Mouse (Mus musculus): ENCODE measurements at regions not wholly inside any gene's neighbourhood (a gene's known extent, or its start where the extent isn't known, plus 50 kb on each side); places are given as distances from the start of the nearest gene placed in this dataset.
A peak's percentile ranks its signal among the peaks of the same experiment; 100 is the strongest.

DNA sequence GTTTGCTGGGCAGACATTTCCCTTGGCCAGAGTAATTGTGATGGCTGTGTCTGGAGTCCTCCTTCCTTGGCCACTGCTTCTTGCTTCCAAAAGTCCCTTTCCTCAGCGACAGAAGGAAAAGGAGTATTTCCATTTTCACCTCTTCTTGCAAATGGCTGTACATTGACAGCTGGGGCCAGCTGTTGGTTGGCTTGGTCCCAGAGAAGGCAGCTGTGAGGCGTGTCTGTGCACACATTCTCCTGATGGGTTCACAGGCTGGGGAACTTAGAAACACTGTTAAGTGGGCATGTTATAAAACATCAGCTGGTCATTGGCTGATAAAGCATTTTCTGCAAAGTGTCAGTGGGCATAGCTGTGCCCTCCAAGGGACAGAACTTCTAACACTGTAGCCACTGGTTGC, 290.4 kb upstream of the Trpc7 start:
- peak in 1 of 2 experiments; percentile 57 for DNase-seq (ENCODE audit: low spot score in 2 of 2)

DNA sequence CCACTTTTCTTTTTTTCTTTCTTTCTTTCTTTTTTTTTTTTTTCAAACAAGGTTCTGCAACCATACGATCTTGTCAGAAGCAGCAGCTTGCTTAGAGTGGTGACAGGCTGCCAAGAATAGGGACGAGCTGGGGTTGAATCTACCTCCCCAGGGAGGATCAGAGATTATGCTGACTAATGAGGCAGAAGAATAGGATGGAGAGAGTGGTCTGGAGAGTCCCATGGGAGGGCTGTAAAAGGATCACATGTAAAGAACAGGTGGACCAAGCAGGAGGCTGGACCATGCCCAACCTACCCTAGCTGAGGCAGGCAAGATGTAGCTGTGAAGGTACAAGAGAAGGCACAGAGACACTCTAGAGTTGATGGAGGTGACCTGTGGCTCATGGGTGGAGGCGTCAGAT, 274.4 kb upstream of the Trpc7 start:
- DNase-seq (ENCODE audit: low spot score in 2 of 2): no peak

GRCm38 (mm10) chr13:57169621-57170020, 273.8 kb upstream of the Trpc7 start:
- DNase-seq (ENCODE audit: low spot score in 2 of 2): no peak

DNA sequence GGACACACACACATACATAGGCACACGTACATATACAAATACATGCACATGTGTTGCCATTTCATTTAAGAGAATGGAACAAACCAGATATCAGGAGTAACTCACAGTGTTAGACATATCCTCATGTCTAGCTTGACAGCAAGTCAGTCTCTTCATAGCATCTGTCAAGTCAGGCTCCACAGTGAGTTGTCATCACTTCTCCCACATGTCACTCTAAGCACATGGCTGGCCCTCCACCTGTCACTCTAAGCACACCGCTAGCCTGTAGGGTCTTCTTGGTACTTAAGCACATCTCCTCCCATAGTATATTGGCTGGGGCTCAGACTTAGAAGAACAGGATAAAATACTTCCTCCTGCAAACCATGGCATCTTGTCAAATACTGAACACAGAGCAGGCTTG, 269.6 kb upstream of the Trpc7 start:
- no peak for DNase-seq (ENCODE audit: low spot score in 2 of 2)

DNA sequence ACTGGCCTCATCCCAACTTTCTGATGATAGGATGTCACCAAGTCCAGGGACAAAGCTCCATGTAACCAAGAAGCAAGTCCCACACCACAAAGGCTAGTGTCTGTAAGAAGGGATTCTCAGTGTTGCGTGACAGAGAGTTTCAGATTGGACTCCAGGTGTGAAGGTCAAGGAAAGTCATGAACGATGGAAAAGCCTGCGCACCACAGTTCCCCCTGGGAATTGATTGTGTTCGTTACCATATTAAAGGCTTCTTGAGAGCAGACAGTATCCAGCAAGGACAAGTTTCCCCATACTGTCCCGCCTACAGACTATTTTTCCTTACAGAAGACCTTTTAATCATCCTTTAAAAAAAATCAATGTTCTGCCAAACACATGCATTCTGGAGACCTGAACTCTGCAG, 257.0 kb upstream of the Trpc7 start:
- no peak for DNase-seq (ENCODE audit: low spot score in 2 of 2)

- no peak for DNase-seq (ENCODE audit: low spot score in 2 of 2)
Measured at GRCm38 (mm10) chr13:57147623-57148022, 251.8 kb upstream of the Trpc7 start.

GRCm38 (mm10) chr13:57146708-57147107, 250.9 kb upstream of the Trpc7 start:
- DNase-seq (ENCODE audit: low spot score in 2 of 2): no peak

DNA sequence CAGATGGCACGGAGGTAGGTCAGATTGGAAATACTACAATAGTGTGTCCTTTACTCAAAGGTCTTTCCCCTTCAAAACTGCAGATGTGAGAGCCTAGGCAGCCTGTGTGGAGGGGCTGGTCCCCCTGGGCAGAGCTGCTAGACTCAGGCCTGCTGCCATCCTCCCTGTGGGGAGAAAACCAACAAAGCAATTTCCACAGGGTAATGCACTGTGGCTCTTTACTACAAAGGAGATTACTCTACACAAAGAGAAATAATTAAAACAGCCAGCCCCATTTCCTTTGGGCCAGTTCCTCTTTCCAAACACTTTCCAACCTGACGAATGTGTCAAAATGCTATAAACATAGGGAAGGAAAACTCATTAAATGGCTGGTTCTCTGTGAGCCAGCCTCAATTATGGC, 250.0 kb upstream of the Trpc7 start:
- no peak for DNase-seq (ENCODE audit: low spot score in 2 of 2)

DNA sequence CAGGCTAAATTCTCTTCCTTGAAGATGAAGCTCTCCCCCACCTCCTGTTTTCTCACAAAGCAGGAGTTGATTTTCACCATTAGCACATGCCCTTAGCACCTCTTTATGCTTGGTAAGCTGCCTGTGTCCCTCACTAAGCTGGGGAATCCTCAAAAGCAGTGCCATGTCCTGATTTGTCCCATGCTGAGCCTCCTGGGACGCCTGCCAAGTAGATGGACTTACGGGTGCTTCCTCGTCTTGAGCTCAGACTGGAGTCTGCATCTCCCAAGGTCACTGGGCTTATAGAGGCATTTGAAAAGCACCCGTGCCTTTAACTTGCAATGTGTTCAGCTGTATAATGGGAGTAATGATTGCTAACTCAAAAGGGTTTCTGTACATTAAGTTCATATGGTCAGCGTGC, 247.1 kb upstream of the Trpc7 start:
- no peak for DNase-seq (ENCODE audit: low spot score in 2 of 2)

- no peak for DNase-seq (ENCODE audit: low spot score in 2 of 2)
Measured at GRCm38 (mm10) chr13:57142441-57142840, 246.6 kb upstream of the Trpc7 start.

GRCm38 (mm10) chr13:57115936-57116335, 220.1 kb upstream of the Trpc7 start:
- DNase-seq (ENCODE audit: low spot score in 2 of 2): no peak

DNA sequence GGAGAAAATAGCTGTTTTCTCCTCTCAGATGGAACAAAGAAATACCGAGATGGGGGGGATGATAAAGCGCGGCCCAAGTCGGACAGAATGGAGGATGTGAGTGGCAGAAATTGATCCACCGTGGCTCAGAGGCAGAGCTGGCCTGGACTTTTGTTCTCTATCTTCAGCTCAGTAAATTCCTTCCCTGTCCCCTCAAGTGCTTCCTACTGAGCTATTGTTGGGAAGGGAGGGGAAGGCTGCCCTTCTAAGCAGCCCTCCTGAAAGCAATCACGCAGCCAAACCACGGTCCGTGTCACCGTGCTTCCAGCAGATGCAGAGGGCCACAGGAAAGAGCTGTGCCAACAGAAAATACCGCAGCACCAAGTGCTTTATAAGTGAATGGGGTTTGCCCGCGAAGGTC, 212.2 kb upstream of the Trpc7 start:
- no peak for DNase-seq (ENCODE audit: low spot score in 2 of 2)

GRCm38 (mm10) chr13:57099601-57100000, 203.8 kb upstream of the Trpc7 start:
- no peak for DNase-seq (ENCODE audit: low spot score in 2 of 2)

- peak in 1 of 2 experiments; percentile 51 for DNase-seq (ENCODE audit: low spot score in 2 of 2)
Measured at GRCm38 (mm10) chr13:57091886-57092285, 196.1 kb upstream of the Trpc7 start.

DNA sequence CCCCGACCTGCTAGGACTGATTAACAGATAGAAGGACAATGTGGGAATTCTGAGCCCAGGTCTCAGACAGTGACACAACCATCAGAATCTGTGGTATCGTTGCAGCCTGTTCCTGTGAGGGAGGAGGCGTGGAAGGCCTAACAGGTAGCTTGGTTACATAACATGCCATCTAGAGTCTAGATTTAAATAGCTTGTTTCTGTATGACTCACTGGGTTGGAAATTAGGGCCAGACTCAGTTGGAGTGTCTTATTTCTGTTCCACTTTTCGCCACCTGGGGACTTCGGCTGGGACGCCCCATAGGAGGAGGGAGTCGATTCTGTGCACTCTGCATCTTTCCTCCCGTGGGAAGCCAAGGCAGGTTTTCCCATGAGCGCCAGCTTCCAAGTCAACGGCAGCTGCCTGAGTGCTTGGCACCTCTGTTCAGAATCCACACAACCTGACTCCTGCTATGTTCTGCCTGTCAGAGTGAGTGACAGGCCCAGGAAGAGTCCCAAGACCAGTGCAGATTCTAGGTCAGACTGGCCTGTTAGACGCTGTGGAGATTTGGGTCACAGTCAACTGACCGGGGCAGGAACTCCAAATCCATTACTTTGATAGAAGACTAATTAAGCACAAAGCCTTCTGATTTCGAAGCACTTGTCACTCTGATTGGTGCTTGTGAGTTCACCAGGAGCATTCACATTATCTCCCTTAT, 193.7 kb upstream of the Trpc7 start:
- DNase-seq (ENCODE audit: low spot score in 2 of 2): peak in 1 of 2 experiments; percentile 54

DNA sequence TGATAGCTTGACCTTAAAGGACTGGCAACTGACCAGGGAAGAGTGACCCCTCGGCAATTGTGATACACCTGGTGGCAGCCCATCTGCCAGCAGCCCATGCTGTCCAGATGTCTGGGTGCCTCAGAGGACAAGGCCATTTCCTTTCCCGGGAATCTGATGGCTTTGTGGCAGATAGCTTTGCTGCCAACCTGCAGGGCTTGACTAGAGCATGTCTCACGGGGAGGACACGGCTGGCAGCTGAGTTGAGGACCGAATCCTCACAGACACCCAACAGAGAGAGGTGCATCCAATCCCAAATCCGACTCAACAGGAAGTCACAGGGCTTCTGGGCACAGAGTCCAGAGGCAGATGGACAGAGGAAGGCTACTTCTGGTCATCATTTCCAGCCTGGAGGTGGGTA, 192.2 kb upstream of the Trpc7 start:
- peak in 1 of 2 experiments; percentile 47 for DNase-seq (ENCODE audit: low spot score in 2 of 2)

DNA sequence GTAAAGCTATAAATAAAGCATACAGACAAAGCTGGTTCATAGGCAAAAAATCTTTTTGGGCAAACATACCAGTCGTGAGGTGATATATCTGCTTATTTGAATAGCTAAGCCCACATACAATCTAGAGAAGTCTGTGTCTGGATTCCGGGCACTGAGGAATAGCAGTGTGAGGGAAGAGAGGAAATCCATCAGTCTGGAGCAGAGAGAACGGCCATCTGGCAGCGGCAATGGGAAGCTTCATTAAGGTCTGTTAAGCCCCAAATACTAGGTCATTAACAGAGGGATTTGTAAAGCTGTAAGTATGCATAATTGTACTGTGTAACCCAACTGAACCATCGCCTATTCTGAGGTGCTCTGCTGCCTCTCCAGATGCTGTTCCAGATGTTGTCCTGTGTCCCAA, 191.6 kb upstream of the Trpc7 start:
- peak in 1 of 2 experiments; percentile 41 for DNase-seq (ENCODE audit: low spot score in 2 of 2)

GRCm38 (mm10) chr13:57083751-57084150, 188.0 kb upstream of the Trpc7 start:
- DNase-seq (ENCODE audit: low spot score in 2 of 2): no peak

DNA sequence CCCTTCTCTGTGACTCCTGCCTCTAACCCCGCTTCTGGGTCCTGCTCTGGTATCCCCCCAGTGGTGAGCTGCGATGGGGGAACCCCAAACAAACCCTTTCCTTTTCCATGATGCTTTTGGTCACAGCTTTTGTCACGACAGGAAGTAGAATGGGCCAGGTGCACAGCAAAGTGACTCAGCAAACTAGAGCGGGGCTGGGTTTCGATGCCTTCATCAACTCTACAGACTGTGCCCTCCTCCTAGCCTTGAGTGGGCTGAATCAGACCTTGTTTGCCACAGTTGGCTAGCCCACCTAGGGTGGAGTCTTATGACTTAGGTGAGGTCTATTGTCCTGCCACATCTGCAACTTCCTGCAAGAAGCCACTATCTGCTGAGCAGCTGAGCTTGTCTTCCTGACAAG, 174.7 kb upstream of the Trpc7 start:
- DNase-seq (ENCODE audit: low spot score in 2 of 2): peak in 1 of 2 experiments; percentile 49

DNA sequence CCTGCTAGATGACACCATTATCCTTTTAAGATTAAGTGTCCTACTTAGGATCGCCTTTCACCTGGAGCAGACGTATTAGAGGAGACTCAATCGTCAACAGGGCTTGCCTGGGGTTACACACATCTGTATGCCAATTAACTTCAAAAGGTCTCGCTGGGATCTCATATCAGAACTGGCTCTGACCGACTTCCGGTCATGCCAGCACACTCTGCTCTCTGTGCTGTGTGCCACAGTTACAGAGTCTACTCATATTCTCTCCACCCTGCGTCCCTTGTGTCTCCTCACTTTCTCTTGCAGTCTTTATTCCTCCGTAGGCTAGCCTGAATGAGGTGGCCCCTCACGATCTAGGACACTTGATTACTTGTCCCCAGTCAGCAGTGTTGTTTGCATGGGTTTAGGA, 165.9 kb upstream of the Trpc7 start:
- DNase-seq (ENCODE audit: low spot score in 2 of 2): peak in 1 of 2 experiments; percentile 36

DNA sequence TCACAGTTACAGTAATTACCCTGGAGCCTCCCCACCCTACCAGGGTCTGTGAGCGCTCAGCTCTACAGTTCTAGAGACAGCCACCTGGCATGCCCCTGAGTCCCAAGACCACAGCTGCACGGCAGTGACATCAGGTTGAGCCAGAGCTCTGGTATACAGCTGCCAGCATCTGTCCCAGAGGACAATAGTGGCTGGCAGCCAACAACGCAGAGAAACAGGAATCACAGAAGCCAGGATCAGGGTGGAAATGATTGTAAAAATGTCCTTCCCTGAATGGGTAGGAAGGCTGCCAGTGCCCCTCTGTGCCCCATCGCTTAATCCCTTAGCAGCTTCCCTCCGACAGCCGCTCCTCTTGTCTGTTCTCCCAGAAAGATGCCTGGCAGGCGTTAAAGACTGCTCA, 165.3 kb upstream of the Trpc7 start:
- DNase-seq (ENCODE audit: low spot score in 2 of 2): peak in 1 of 2 experiments; percentile 47

DNA sequence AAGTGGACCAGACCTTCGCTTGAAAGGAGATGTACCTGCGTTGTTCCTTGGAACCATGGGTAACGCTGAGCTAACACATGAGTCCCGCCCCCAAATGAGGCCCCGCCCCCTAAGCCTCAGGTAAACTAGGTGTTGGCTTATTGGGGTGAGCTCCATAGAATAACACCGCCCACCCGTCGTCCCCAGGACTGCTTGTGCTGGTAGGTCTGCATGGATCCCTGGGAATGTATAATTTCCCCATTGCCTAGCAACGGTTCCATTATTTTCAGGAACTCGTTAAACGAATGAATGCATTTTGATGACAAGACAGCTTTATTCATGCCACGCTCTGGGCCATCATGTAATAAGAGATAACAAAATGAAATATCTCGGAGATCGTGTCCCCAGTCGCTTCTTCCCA, 161.0 kb upstream of the Trpc7 start:
- peak in 1 of 2 experiments; percentile 56 for DNase-seq (ENCODE audit: low spot score in 2 of 2)

DNA sequence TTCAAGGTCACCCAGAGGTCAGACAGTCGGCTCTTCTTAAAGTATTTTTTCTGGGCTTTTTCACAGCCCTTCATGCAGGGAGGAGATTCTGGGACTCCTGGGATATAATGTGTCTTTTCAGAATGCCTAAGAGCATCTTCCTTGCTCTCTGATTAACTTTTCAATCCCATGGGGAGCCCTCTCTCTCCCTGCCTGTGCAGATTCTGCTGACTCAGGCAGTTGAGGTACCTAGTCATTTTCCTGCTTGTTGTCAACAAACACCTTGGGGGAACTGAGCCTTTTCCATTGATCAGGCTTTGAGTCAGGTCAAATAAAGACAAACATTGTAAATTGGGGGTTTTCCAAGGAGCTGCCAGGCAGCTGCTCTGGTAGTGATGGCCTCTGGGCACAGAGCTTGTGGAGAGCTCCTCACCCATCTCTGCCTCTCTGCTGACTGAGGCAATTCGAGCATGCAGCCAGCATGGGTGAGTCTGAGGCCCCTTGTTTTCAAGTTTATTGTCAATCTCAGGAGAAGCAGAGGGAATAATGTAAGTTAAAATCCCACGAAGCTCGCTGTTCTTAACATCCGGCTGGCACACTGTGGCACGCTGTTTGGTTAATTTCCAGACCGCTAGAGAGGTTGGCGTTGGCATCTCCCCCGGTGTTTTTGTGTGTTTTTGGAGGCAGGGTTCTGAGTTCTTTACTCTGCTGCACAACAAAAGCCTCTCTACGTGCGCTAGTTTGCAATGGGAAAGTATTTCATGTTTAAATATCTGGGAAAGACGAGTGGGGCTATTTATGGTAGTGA, 159.8 kb upstream of the Trpc7 start:
- DNase-seq (ENCODE audit: low spot score in 2 of 2): peak in 1 of 2 experiments; percentile 58

Measured in urinary bladder, postnatal 4 days (tissue).